Comparison of ENCODE assay signal across 15 mouse cellular contexts in the genomic region with DNA sequence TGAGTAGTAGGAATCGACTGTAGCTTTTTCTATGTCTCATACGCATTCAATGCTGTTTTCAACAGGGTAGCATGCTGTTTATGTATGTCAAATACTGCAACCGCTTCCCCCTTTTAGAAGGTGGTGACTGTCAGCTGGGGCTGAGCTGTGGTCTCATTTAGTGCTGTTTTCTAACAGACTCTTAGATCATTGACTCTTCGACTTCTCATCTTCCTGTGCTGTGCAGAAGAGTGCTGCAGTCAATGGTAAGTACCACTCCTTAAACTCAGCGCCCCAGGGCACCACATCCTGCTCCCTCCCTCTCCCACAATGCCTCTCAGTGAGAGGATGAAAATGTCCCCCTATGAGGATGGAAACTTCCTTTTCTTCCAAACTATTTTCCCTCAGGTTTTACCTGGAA.
A peak's percentile ranks its signal among the peaks of the same experiment; 100 is the strongest.
DNase-seq lines count a peak whose midpoint lies in the region; ATAC-seq and TF ChIP-seq lines count a peak whose summit lies in the region.
"Had no signal": no experiment of that assay in that cellular context is flagged by ENCODE, and none has a peak within 500 bp of the region (broad histone marks: within the 10 kb centered on the region; RNA-seq: fewer than 3 reads in every experiment).

No protein-coding gene starts in this region.

- DNase-seq in thymus, postnatal 14 days = peak; percentile 68
- DNase-seq in forebrain, embryonic 11.5 days (ENCODE audit: low spot score) = no peak
- no peak for DNase-seq in cerebellum, adult 11-12 months
- DNase-seq: adrenal gland, postnatal 36 days; embryo, embryonic 11 days; kidney, adult 8-10 months; kidney, postnatal 4 days; lung, embryonic 14.5 days had no signal

- H3K27ac ChIP-seq in bone marrow macrophage, adult 2 months (ENCODE audit: insufficient read depth, low read depth, low read length) = peak overlapping the region; percentile 96
- no peak overlapping the region for H3K27ac ChIP-seq in liver, embryonic 12.5 days
- H3K27ac ChIP-seq in forebrain, embryonic 11.5 days (ENCODE audit: low read depth, low read length) = no peak overlapping the region
- H3K27ac ChIP-seq: hindbrain, embryonic 15.5 days; limb, embryonic 15.5 days; neural tube, embryonic 12.5 days had no signal

- no peak overlapping the region for H3K9ac ChIP-seq in liver, embryonic 12.5 days
- H3K9ac ChIP-seq in forebrain, embryonic 11.5 days (ENCODE audit: low read length) = no peak overlapping the region
- H3K9ac ChIP-seq: hindbrain, embryonic 15.5 days; limb, embryonic 15.5 days; lung, embryonic 14.5 days; neural tube, embryonic 12.5 days had no signal

- no peak overlapping the region for H3K4me3 ChIP-seq in bone marrow macrophage, adult 2 months (ENCODE audit: insufficient read depth, low read length)
- no peak overlapping the region for H3K4me3 ChIP-seq in liver, embryonic 12.5 days
- no peak overlapping the region for H3K4me3 ChIP-seq in forebrain, embryonic 11.5 days (ENCODE audit: low read depth, low read length)
- H3K4me3 ChIP-seq: hindbrain, embryonic 15.5 days; limb, embryonic 15.5 days; neural tube, embryonic 12.5 days had no signal

- TF ChIP-seq POLR2A in bone marrow macrophage, adult 2 months (IDR thresholded peaks at IDR 0.05; ENCODE audit: borderline replicate concordance, low read depth, low read length) = no peak

- H3K36me3 ChIP-seq in liver, embryonic 12.5 days = no peaks in the 10 kb centered on the region
- H3K36me3 ChIP-seq in forebrain, embryonic 11.5 days (ENCODE audit: control insufficient read depth, insufficient read depth, low read length) = no peaks in the 10 kb centered on the region
- H3K36me3 ChIP-seq: hindbrain, embryonic 15.5 days; limb, embryonic 15.5 days; neural tube, embryonic 12.5 days had no signal

- 43% methylated on average over 5 of the region's 5 CpGs for WGBS in liver, embryonic 12.5 days (ENCODE audit: insufficient replicate concordance)
- 82% methylated on average over 5 of the region's 5 CpGs for WGBS in forebrain, embryonic 11.5 days

- no peaks in the 10 kb centered on the region for H3K27me3 ChIP-seq in liver, embryonic 12.5 days (replicated peaks)
- no peaks in the 10 kb centered on the region for H3K27me3 ChIP-seq in forebrain, embryonic 11.5 days (ENCODE audit: control insufficient read depth, insufficient read depth, low read length)
- H3K27me3 ChIP-seq: hindbrain, embryonic 15.5 days; limb, embryonic 15.5 days; neural tube, embryonic 12.5 days had no signal

- ATAC-seq in CD4-positive, CD25-positive, alpha-beta regulatory T cell, adult 4 months = peak; percentile 81
- peak; percentile 37 for ATAC-seq in megakaryocyte progenitor cell, adult 5-6 weeks (replicated peaks; ENCODE audit: poor library complexity)
- ATAC-seq in liver, embryonic 12.5 days = no peak
- ATAC-seq in forebrain, embryonic 11.5 days (replicated peaks; ENCODE audit: low FRiP score) = no peak

- H3K9me3 ChIP-seq in liver, embryonic 12.5 days (replicated peaks) = no peaks in the 10 kb centered on the region
- no peaks in the 10 kb centered on the region for H3K9me3 ChIP-seq in forebrain, embryonic 11.5 days (ENCODE audit: control insufficient read depth, low read length)
- H3K9me3 ChIP-seq: hindbrain, embryonic 15.5 days; limb, embryonic 15.5 days; neural tube, embryonic 12.5 days had no signal

- peaks cover 46% of the 10 kb centered on the region for H3K4me1 ChIP-seq in bone marrow macrophage, adult 2 months (ENCODE audit: control insufficient read depth, insufficient read depth, low read length)
- no peaks in the 10 kb centered on the region for H3K4me1 ChIP-seq in liver, embryonic 12.5 days
- no peaks in the 10 kb centered on the region for H3K4me1 ChIP-seq in forebrain, embryonic 11.5 days (replicated peaks; ENCODE audit: control insufficient read depth, insufficient read depth, low read length)
- H3K4me1 ChIP-seq: hindbrain, embryonic 15.5 days; neural tube, embryonic 12.5 days had no signal

- no peak for TF ChIP-seq CTCF in bone marrow macrophage, adult 2 months (IDR thresholded peaks at IDR 0.05; ENCODE audit: low read depth, low read length)

- no peak overlapping the region for H3K4me2 ChIP-seq in liver, embryonic 12.5 days
- no peak overlapping the region for H3K4me2 ChIP-seq in forebrain, embryonic 11.5 days (ENCODE audit: low read depth, low read length, severe bottlenecking)
- H3K4me2 ChIP-seq: hindbrain, embryonic 15.5 days; limb, embryonic 15.5 days; lung, embryonic 14.5 days; neural tube, embryonic 12.5 days had no signal

Comparison
In these comparisons a context has a peak if more than half of its experiments do, and no peak if none do; other contexts are left out.
1. ATAC-seq: peak in CD4-positive, CD25-positive, alpha-beta regulatory T cell, adult 4 months (single experiment) and megakaryocyte progenitor cell, adult 5-6 weeks (single experiment); none in liver, embryonic 12.5 days (single experiment) and forebrain, embryonic 11.5 days (single experiment).